Mouse (Mus musculus) stomach, postnatal 0 days (tissue): ENCODE data around the gene A1cf. TPM values are rescaled to one million over a fixed set of nuclear protein-coding genes. Genes with fewer than 3 reads are reported as not detected.

Experiments used
- ATAC-seq: fragments of 200-750 bp; cut with Nextera tagmentation; 2 replicates; pipeline ENCODE4 v1.8.0; 2017; ENCODE audit not compliant: low FRiP score, low TSS enrichment
- DNase-seq: peaks from one replicate; pipeline ENCODE4 v3.0.0-alpha.2; 2016; ENCODE audit warnings: low spot score
- H3K27ac ChIP-seq: fragments of 300-500 bp; sonication (generic); replicated peaks from 2 replicates; pipeline ENCODE4 v1.5.1; 2014; ENCODE audit warnings: mild to moderate bottlenecking, control low read depth
- H3K27me3 ChIP-seq: fragments of 300-500 bp; sonication (generic); 2 replicates; pipeline ENCODE4 v1.6.1; 2014; ENCODE audit warnings: low read length; ENCODE audit not compliant: control insufficient read depth, insufficient read depth
- H3K36me3 ChIP-seq: fragments of 300-500 bp; sonication (generic); 2 replicates; pipeline ENCODE4 v1.6.1; 2014; ENCODE audit warnings: low read length, mixed read lengths; ENCODE audit not compliant: control insufficient read depth, insufficient read depth
- H3K4me1 ChIP-seq: fragments of 300-500 bp; sonication (generic); replicated peaks from 2 replicates; pipeline ENCODE4 v1.6.1; 2014; ENCODE audit warnings: antibody characterized with exemption; ENCODE audit not compliant: control insufficient read depth, insufficient read depth
- H3K4me2 ChIP-seq: fragments of 300-500 bp; sonication (generic); replicated peaks from 2 replicates; pipeline ENCODE4 v1.6.1; 2014; ENCODE audit warnings: low read depth, mild to moderate bottlenecking, control low read depth, moderate library complexity
- H3K4me3 ChIP-seq: fragments of 300-500 bp; sonication (generic); 2 replicates; pipeline ENCODE4 v1.5.1; 2014; ENCODE audit warnings: low read depth, low read length, control low read depth
- H3K9ac ChIP-seq: fragments of 300-500 bp; sonication (generic); 2 replicates; pipeline ENCODE4 v1.6.1; 2014; ENCODE audit warnings: mild to moderate bottlenecking, low read length, control low read depth, mixed read lengths
- H3K9me3 ChIP-seq: fragments of 300-500 bp; sonication (generic); 2 replicates; pipeline ENCODE4 v1.6.1; 2016; ENCODE audit warnings: low read length; ENCODE audit not compliant: control insufficient read depth
- CTCF ChIP-seq: IDR thresholded peaks from 2 replicates; pipeline ENCODE4 v1.5.1; 2016; ENCODE audit warnings: antibody characterized with exemption, low read depth, mild to moderate bottlenecking, moderate library complexity
- EP300 ChIP-seq: optimal IDR thresholded peaks from 2 replicates; pipeline ENCODE3; 2016; ENCODE audit warnings: antibody characterized with exemption
- WGBS: fragments of 180-500 bp; shearing (Covaris S2); extraction: QIAGEN DNeasy Blood & Tissue Kit; methylation state at CpG from one replicate; pipeline ENCODE4 v1.1.7; 2014; 5-methylcytosine and 5-hydroxymethylcytosine counted together
- polyA plus RNA-seq: library from polyadenylated mRNA; unstranded; fragments of >200 nt; fragmentation: Nextera tagmentation; extraction: Ambion mirVana; gene quantifications from 2 replicates; pipeline ENCODE4 v1.2.1, GENCODE M21; 2015

Gene A1cf
- polyA plus RNA-seq, 1 experiment from 2014 or later: 0.10 TPM

- DNase-seq (peak; percentile 80), ATAC-seq (peak; percentile 75)
- Histone ChIP-seq H3K36me3 (no peaks in the 10 kb centered on the region), H3K27ac (no peak overlapping the region), H3K4me1 (no peaks in the 10 kb centered on the region), H3K4me2 (no peak overlapping the region), H3K9me3 (no peaks in the 10 kb centered on the region), H3K27me3 (no peaks in the 10 kb centered on the region), H3K4me3 (no peak overlapping the region), H3K9ac (no peak overlapping the region)
- peak; percentile 97 for TF ChIP-seq CTCF
- no peak for TF ChIP-seq EP300
- 10% methylated on average over 6 of the region's 6 CpGs for WGBS
Measured at GRCm38 (mm10) chr19:31971998-31972397, 103.4 kb downstream of the A1cf start.

GRCm38 (mm10) chr19:31975882-31976281 lies 107.3 kb downstream of the A1cf start:
- H3K4me2 ChIP-seq: no peak overlapping the region
- no peaks in the 10 kb centered on the region for H3K36me3 ChIP-seq
- H3K4me1 ChIP-seq: no peaks in the 10 kb centered on the region
- no peak overlapping the region for H3K9ac ChIP-seq
- H3K27me3 ChIP-seq: no peaks in the 10 kb centered on the region
- no peak for TF ChIP-seq CTCF
- no peak for TF ChIP-seq EP300
- WGBS: 72% methylated on average over 2 of the region's 2 CpGs
- no peak overlapping the region for H3K4me3 ChIP-seq
- ATAC-seq: no peak
- no peak for DNase-seq
- no peaks in the 10 kb centered on the region for H3K9me3 ChIP-seq
- H3K27ac ChIP-seq: no peak overlapping the region

GRCm38 (mm10) chr19:31991057-31991456 lies 122.5 kb downstream of the A1cf start:
- ATAC-seq: no peak
- Histone ChIP-seq H3K4me3 (no peak overlapping the region), H3K27me3 (no peaks in the 10 kb centered on the region), H3K4me2 (no peak overlapping the region), H3K36me3 (no peaks in the 10 kb centered on the region), H3K4me1 (no peaks in the 10 kb centered on the region), H3K9ac (no peak overlapping the region), H3K27ac (no peak overlapping the region), H3K9me3 (no peaks in the 10 kb centered on the region)
- no peak for DNase-seq
- TF ChIP-seq EP300: no peak
- TF ChIP-seq CTCF: no peak
- 86% methylated on average over 6 of the region's 6 CpGs for WGBS

- Histone ChIP-seq H3K9ac (no peak overlapping the region), H3K27me3 (no peaks in the 10 kb centered on the region), H3K36me3 (no peaks in the 10 kb centered on the region), H3K4me2 (no peak overlapping the region), H3K27ac (no peak overlapping the region), H3K4me1 (no peaks in the 10 kb centered on the region), H3K4me3 (no peak overlapping the region), H3K9me3 (no peaks in the 10 kb centered on the region)
- WGBS: 87% methylated on average over 3 of the region's 3 CpGs
- DNase-seq (no peak), ATAC-seq (no peak)
- TF ChIP-seq CTCF (no peak), EP300 (no peak)
Measured at GRCm38 (mm10) chr19:31996916-31997315, 128.4 kb downstream of the A1cf start.

Other genes with a start within 250 kb of the A1cf start
- gene Prkg1, start 103.7 kb upstream of the A1cf start, polyA plus RNA-seq: 6.1 and 6.4 TPM in 2 replicates
- gene Asah2, start 239.4 kb downstream of the A1cf start, polyA plus RNA-seq: 4.4 and 5.5 TPM in 2 replicates